Mouse (Mus musculus) CD4-positive, CD25-positive, alpha-beta regulatory T cell, adult 2 months (primary cell): ENCODE measurements around the gene Sh3pxd2a.

ENCODE experiments used
- DNase-seq: peaks from one replicate; pipeline ENCODE4 v3.0.0-alpha.2; 2012; ENCODE audit warnings: low read depth, low spot score

Gene Sh3pxd2a

GRCm38 (mm10) chr19:47464304-47465241, at the start of gene Sh3pxd2a:
Sh3pxd2a (minus strand) TSS chr19:47464401.
- DNase-seq, result peak; percentile 78

GRCm38 (mm10) chr19:47513618-47513897, 49.4 kb upstream of the Sh3pxd2a start:
- DNase-seq, result no peak

GRCm38 (mm10) chr19:47512794-47513617, 48.8 kb upstream of the Sh3pxd2a start:
- peak; percentile 84 for DNase-seq

GRCm38 (mm10) chr19:47511958-47512357, 47.8 kb upstream of the Sh3pxd2a start:
- no peak for DNase-seq

- DNase-seq, result peak; percentile 82
Measured at GRCm38 (mm10) chr19:47511294-47511675, 47.1 kb upstream of the Sh3pxd2a start.

- peak; percentile 81 for DNase-seq
Measured at GRCm38 (mm10) chr19:47510473-47511293, 46.5 kb upstream of the Sh3pxd2a start.

- peak; percentile 25 for DNase-seq
Measured at GRCm38 (mm10) chr19:47510135-47510472, 45.9 kb upstream of the Sh3pxd2a start.

- DNase-seq, result peak; percentile 36
Measured at GRCm38 (mm10) chr19:47508771-47509281, 44.6 kb upstream of the Sh3pxd2a start.

GRCm38 (mm10) chr19:47508191-47508590, 44.0 kb upstream of the Sh3pxd2a start:
- DNase-seq, result no peak

GRCm38 (mm10) chr19:47507128-47508121, 43.2 kb upstream of the Sh3pxd2a start:
- peak; percentile 85 for DNase-seq

- peak; percentile 70 for DNase-seq
Measured at GRCm38 (mm10) chr19:47503625-47504024, 39.4 kb upstream of the Sh3pxd2a start.

- peak; percentile 68 for DNase-seq
Measured at GRCm38 (mm10) chr19:47502563-47502962, 38.4 kb upstream of the Sh3pxd2a start.

GRCm38 (mm10) chr19:47500389-47501011, 36.3 kb upstream of the Sh3pxd2a start:
- DNase-seq, result no peak

- no peak for DNase-seq
Measured at GRCm38 (mm10) chr19:47499841-47500240, 35.6 kb upstream of the Sh3pxd2a start.

GRCm38 (mm10) chr19:47498942-47499341, 34.7 kb upstream of the Sh3pxd2a start:
- DNase-seq, result no peak

- DNase-seq, result no peak
Measured at GRCm38 (mm10) chr19:47497736-47498135, 33.5 kb upstream of the Sh3pxd2a start.

- no peak for DNase-seq
Measured at GRCm38 (mm10) chr19:47497313-47497712, 33.1 kb upstream of the Sh3pxd2a start.

GRCm38 (mm10) chr19:47493017-47493997, 29.1 kb upstream of the Sh3pxd2a start:
- DNase-seq, result no peak

- DNase-seq, result no peak
Measured at GRCm38 (mm10) chr19:47492422-47492821, 28.2 kb upstream of the Sh3pxd2a start.
